Mouse (Mus musculus): ENCODE data around the gene 1110004F10Rik. TPM values are rescaled to one million over a fixed set of nuclear protein-coding genes. Genes with fewer than 3 reads are reported as not detected.

Gene 1110004F10Rik
- 10 to 100 TPM; 59.3 to 65.9 TPM for total RNA-seq (2023)

GRCm38 (mm10) chr7:116039196-116039537 lies at the start of gene 1110004F10Rik:
TSS of gene 1110004F10Rik (plus strand) at chr7:116039397.

GRCm38 (mm10) chr7:116038511-116038910 lies 686 bp upstream of the 1110004F10Rik start, which contains the start of gene Sox6:
TSS of gene Sox6 (minus strand) at chr7:116038796.

GRCm38 (mm10) chr7:116084366-116084765 lies 45.2 kb downstream of the 1110004F10Rik start, which contains the start of gene Gm4353:
TSS of gene Gm4353 (minus strand) at chr7:116084635.

Other genes with a start within 250 kb of the 1110004F10Rik start
- 1 to 10 TPM in 1 of 2 experiments, under 1 TPM in 1; 0.21 to 2.3 TPM for gene Sox6, start 601 bp upstream of the 1110004F10Rik start, total RNA-seq (2023)
- 1 to 10 TPM; 2.0 to 3.1 TPM for gene Gm4353, start 45.2 kb downstream of the 1110004F10Rik start, total RNA-seq (2023)

Data from T-cell, adult 66 days (primary cell).